Mouse (Mus musculus) gastrocnemius, postnatal 36 days (tissue): Measurements from ENCODE around the gene Klrb1f. TPM values are rescaled to one million over a fixed set of nuclear protein-coding genes. Genes with fewer than 3 reads are reported as not detected.
"Not testable (repeated sequence)": the region's sequence is repeated elsewhere in the genome, so short reads cannot be mapped to it uniquely, and the experiment has no call there.

Experiments used
- DNase-seq, 2 experiments: peaks; one replicate each; pipeline ENCODE4 v3.0.0; 2022
- intact Hi-C: fragments of 180-260 bp; cut with DNase I; formaldehyde crosslinking; loops from one replicate; pipeline ENCODE4 v1.15.1; 2025
- total RNA-seq, 2 experiments: library from RNA; stranded (reverse); gene quantifications; 2 replicates each; pipeline ENCODE4 v1.2.3; 2021

Gene Klrb1f
- total RNA-seq, 2 experiments from 2014 or later = not detected

GRCm38 (mm10) chr6:129048381-129048780 lies 2.7 kb downstream of the Klrb1f start:
- no peak for DNase-seq
- intact Hi-C loops = no loop called here

DNA sequence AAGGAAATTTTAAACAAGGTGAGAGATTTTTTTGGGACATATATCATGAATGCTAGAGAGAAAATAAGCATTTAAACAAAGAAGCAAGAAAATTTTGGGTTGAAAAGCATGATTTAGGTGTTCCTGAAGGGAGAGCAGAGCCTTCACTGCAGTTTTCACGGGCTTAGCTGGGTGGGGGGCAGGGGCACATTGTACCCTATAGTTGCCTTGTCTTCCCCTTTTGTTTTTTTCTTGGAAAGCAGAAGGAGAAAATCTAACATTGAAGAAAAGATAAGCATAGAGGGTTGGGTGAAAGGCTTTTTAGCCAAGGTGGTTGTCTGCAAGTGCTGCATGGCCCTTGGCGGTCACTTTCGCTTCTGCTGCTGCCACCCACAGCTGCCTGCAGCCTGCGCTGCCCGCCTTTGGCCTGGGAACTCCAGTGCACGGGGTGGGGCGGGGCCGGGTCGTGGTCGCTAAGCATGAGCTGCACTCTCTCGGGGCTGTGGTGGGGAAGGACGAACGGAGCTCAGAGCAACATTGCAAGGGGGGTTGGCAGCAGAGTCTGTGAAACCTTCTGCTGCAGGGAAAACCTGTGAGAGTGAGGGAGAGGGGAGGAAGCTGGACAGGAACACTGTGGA lies 3.3 kb downstream of the Klrb1f start:
- DNase-seq = no peak
- intact Hi-C loops = no loop called here

GRCm38 (mm10) chr6:129049596-129050251 lies 4.0 kb downstream of the Klrb1f start:
- no peak for DNase-seq
- intact Hi-C loops = loop anchor here (10.0 kb wide), 1 partner anchor 195 kb away; no protein-coding TSS in a partner anchor

DNA sequence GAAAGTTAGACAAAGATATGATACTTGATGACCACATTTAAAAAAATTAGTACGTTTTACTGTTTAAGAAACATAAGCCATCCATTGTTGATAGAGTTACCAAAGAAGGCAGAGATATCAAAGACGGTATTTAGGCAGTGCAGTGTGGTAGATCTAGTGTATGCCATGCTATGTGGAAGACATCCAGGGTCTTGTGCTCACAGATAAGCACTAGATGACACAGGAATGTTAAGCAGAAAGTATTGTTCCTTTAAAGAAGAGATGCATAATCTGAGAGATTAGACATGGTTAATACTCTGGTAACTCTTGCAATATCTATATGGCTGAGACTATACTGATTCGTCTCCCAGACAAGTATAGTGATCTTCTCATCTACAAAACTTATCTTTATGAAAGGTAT lies 5.4 kb downstream of the Klrb1f start:
- intact Hi-C loops = loop anchor here (10.0 kb wide), 1 partner anchor 196 kb away; no protein-coding TSS in a partner anchor
- DNase-seq = no peak

GRCm38 (mm10) chr6:129051731-129052130 lies 6.0 kb downstream of the Klrb1f start:
- DNase-seq = no peak
- intact Hi-C loops = loop anchor here (10.0 kb wide), 1 partner anchor 197 kb away; no protein-coding TSS in a partner anchor

DNA sequence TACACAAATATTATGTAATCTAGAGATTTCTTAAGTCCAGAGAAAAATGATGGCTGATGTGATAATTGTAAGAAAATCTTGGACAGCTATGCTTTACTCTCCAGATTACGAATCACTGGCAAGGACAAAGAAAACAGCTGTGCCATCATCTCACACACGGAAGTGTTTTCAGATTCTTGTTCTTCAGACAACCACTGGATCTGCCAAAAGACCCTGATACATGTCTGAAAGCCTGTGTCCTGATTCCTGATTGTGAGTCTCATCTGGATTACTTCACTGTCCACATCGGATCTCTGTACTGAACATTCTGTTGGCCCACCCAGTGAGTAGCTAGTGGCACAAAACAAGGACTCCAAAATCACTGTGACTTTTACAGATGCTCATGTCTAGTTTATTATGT lies 10.5 kb downstream of the Klrb1f start:
- DNase-seq = no peak
- intact Hi-C loops = loop anchor here (10.0 kb wide), 1 partner anchor 201 kb away; no protein-coding TSS in a partner anchor

DNA sequence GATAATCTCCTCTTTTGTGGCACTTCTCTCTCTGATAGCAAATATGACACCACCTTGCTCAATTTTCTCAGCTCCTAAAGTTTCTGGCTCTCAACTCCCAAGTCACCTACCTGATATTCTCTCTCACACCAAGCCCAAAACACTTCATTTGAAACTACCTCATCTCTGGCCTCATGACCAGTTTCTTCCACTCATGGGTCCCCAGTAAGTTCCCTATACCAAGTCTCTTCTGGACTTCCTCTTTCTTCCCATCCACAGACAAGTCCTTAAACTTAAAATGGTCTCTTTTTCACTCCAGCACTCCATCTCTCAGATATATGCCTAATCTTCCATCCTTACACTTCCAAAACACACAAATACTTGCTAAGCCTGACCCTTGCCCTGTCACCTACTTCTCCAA lies 12.3 kb downstream of the Klrb1f start:
- no peak for DNase-seq
- intact Hi-C loops = loop anchor here (10.0 kb wide), 1 partner anchor 203 kb away; no protein-coding TSS in a partner anchor

DNA sequence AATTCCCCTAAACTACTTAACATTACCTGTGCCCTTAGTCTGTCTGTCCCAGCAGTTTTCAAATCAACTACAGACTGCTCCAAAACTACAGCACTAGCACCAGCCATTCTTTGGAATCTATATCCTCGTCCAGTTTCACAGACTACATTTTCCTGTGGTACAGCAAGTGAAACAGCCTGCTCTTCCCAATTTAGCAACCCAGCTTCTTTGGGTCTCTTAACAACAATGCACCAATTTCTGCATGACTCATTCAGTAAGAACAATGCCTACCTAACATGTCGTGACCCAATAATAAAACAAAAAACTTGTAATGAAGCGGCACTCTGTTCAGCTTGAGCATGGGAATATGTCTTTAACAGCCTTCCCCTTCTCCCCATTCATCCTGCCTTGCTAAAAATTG lies 19.7 kb downstream of the Klrb1f start:
- intact Hi-C loops = no loop called here
- DNase-seq = no peak

- intact Hi-C loops = no loop called here
- DNase-seq = no peak
Observed at GRCm38 (mm10) chr6:129065857-129066256, 20.2 kb downstream of the Klrb1f start.

GRCm38 (mm10) chr6:129066530-129066929 lies 20.8 kb downstream of the Klrb1f start:
- DNase-seq = no peak
- intact Hi-C loops = no loop called here

- intact Hi-C loops = no loop called here
- no peak for DNase-seq
Observed at GRCm38 (mm10) chr6:129066986-129067385, 21.3 kb downstream of the Klrb1f start.

DNA sequence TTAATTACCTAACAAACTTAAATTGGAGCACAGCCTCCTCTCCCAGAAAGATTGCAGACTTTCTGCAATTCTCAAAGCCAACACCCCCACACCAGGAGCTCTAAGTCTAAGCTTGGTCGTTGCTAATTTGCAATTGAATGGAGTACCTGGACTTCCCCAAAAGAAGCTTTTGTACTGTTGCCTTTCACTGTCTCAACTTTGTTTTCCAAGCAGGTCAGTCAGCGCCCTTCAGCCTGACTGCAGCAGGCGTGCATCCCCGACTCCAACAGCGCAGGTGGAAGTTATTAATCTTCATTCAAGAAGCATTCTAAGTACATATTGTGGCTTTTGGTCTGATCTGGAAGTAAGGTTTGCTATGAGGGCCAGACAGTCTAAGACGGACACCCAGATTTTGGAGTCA lies 39.4 kb downstream of the Klrb1f start:
- intact Hi-C loops = loop anchor here (5.0 kb wide), 1 partner anchor 282 kb away; no protein-coding TSS in a partner anchor
- no peak for DNase-seq

GRCm38 (mm10) chr6:129086031-129086430 lies 40.3 kb downstream of the Klrb1f start:
- not testable (repeated sequence) for DNase-seq
- intact Hi-C loops = loop anchor here (5.0 kb wide), 1 partner anchor 281 kb away; no protein-coding TSS in a partner anchor

GRCm38 (mm10) chr6:129088161-129088560 lies 42.5 kb downstream of the Klrb1f start:
- intact Hi-C loops = loop anchor here (2.0 to 5.0 kb wide), 2 partner anchors 169 to 279 kb away; no protein-coding TSS in a partner anchor
- no peak for DNase-seq

DNA sequence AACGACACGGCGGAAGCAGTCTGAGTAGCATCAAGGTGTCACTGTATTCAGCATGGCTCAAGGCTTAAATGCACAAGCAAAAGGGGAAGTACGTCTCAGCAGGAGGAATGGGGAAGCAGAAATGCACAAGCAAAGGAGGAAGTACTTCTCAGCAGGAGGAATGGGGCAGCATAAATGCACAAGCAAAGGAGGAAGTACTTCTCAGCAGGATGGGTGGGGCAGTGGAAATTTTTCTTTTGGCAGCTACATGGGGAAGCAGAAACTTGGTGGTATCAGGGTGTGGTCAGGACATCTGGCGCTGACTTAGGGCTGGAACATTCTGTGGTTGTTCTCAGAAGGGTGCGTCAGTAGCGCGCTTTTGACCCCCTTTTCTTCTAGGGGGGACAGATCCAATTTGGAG lies 42.9 kb downstream of the Klrb1f start:
- intact Hi-C loops = loop anchor here (2.0 to 5.0 kb wide), 2 partner anchors 168 to 279 kb away; no protein-coding TSS in a partner anchor
- DNase-seq = not testable (repeated sequence)

DNA sequence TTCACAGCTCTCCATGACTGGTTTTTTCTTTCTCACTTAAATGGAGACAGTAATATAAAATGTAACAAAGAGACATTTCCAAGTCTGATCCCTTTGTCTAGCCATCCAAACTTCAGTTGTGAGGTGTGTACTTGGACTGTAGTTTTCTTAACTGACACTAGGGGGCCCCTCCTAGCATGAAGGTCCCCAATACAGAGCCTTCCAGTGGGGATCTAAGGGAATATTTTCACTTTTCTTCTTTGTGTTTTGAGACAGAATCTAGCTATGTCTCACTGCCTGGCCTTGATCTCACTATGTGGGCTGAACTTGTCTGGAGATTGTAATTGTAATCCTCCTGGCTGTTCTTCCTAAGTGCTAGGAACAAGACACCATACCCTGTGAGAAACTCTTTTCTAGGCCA lies 49.5 kb downstream of the Klrb1f start:
- DNase-seq = no peak
- intact Hi-C loops = loop anchor here (10.0 kb wide), 1 partner anchor 240 kb away; no protein-coding TSS in a partner anchor

DNA sequence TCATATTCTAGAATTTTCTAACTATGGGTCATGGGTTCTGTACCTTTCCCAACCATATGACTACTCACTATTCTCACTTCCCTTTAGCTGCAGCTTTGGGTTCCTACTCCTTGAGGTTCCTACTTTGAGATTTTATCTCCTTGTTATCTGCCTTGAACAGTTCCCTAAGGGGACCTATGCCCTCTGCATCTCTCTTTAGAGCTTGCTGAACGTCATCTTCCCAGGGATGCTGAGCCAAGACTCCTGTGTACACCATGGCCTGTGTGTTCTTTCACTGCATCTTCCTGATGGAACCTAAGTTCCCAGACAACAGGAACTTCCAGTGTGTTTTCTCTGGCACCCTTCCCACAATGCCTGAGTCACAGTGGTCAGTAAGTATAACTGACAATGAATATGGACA lies 52.2 kb downstream of the Klrb1f start:
- no peak for DNase-seq
- intact Hi-C loops = loop anchor here (2.0 to 10.0 kb wide), 2 partner anchors 147 to 243 kb away; no protein-coding TSS in a partner anchor

GRCm38 (mm10) chr6:129100794-129101193 lies 55.1 kb downstream of the Klrb1f start, which contains the start of gene Clec2e:
Gene Clec2e, minus strand, starts transcription at chr6:129100913.
- intact Hi-C loops, DNase-seq: not testable (repeated sequence)

GRCm38 (mm10) chr6:129101604-129102003 lies 55.9 kb downstream of the Klrb1f start:
- intact Hi-C loops = no loop called here
- no peak for DNase-seq

- DNase-seq = no peak
- intact Hi-C loops = no loop called here
Observed at GRCm38 (mm10) chr6:129102858-129103555, 57.3 kb downstream of the Klrb1f start.
